Mouse (Mus musculus) megakaryocyte, embryonic 14.5 days (primary cell): ENCODE results near the gene Cryzl2.

Source experiments
- FLI1 ChIP-seq: IDR thresholded peaks from 2 replicates; pipeline ENCODE4 v1.6.1; 2012; ENCODE audit warnings: low read length, inconsistent platforms, mixed read lengths
- GATA1 ChIP-seq: IDR thresholded peaks from 3 replicates; pipeline ENCODE4 v1.6.1; 2012; ENCODE audit warnings: mixed read lengths, low read length, inconsistent platforms, borderline replicate concordance

GRCm38 (mm10) chr1:157481666-157482065 lies 23.3 kb downstream of the Cryzl2 start:
- no peak for TF ChIP-seq GATA1
- TF ChIP-seq FLI1 = no peak
